Mouse (Mus musculus) embryonic fibroblast, embryonic 13.5 days (primary cell): ENCODE data around the gene Tubb1. TPM values are rescaled to one million over a fixed set of nuclear protein-coding genes. Genes with fewer than 3 reads are reported as not detected.
A peak's percentile ranks its signal among the peaks of the same experiment; 100 is the strongest.

ENCODE experiments used
- H3K27ac ChIP-seq: 2 replicates; pipeline ENCODE4 v1.5.1; 2012; ENCODE audit warnings: low read length, control low read depth, inconsistent platforms; ENCODE audit not compliant: insufficient read depth
- H3K4me1 ChIP-seq: 2 replicates; pipeline ENCODE4 v1.6.1; 2011; ENCODE audit warnings: low read length; ENCODE audit not compliant: control insufficient read depth, insufficient read depth
- H3K4me3 ChIP-seq: 2 replicates; pipeline ENCODE4 v1.5.1; 2011; ENCODE audit warnings: mild to moderate bottlenecking, control low read depth, low read length; ENCODE audit not compliant: insufficient read depth
- CTCF ChIP-seq: IDR thresholded peaks from 2 replicates; pipeline ENCODE4 v1.5.1; 2011; ENCODE audit warnings: mild to moderate bottlenecking, control low read depth, low read length, moderate library complexity, borderline replicate concordance; ENCODE audit not compliant: insufficient read depth
- POLR2A ChIP-seq: IDR thresholded peaks from 2 replicates; pipeline ENCODE4 v1.6.1; 2011; ENCODE audit warnings: low read depth, mild to moderate bottlenecking, control low read depth, low read length, moderate library complexity
- polyA plus RNA-seq: library from polyadenylated mRNA; stranded (reverse); fragments of >200 nt; gene quantifications from 2 replicates; pipeline ENCODE4 v1.2.4, GENCODE M21; 2011; ENCODE audit warnings: low read depth; ENCODE audit not compliant: missing spikeins, insufficient read length

Tubb1 gene
- polyA plus RNA-seq, result not detected in 2 replicates

DNA sequence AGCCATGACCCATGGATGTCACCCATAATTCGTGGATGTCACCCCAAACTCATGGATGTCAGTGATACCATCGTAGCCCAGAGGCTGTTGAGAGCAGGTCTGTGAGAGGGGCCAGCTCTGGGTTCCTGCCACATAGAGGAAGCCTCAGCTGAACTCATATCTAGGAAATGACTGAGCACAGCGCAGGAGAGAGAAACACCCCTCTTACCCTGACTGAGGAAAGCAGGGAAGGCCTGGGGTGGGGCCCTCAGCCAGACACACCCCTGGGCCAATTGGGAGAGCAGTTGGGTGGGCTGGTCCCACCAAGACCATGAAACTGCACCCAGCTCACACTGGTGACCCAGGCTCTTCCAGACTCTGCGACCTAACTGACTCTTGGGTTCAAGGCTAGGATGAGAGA is at the start of gene Tubb1:
TSS of gene Tubb1 (plus strand) at position 343 of the 400 bp plus-strand sequence.
- Histone ChIP-seq H3K27ac (no peak within 1 kb of the TSS), H3K4me1 (no peaks in the 10 kb centered on the region), H3K4me3 (no peak within 1 kb of the TSS)
- TF ChIP-seq POLR2A, result no peak

DNA sequence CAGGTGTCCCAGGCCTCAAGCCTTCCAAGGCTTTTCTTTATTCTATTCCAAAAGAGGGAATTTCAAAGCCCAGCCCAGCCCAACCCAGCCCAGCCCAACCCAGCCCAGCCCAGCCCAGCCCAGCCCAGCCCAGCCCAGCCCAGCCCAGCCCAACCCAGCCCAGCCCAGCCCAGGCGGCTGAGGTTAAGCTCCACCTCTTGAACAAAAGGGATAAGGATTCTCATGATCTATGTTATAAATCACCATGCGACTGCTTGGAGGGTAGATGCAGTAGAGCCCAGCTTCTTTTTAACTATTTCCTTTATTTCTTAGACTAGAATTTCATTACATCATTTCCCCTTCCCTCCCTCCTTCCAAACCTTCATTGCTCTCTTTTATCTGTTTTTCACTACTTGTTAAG is 40.3 kb upstream of the Tubb1 start:
- H3K4me1 ChIP-seq, result no peaks in the 10 kb centered on the region
- no peak overlapping the region for H3K27ac ChIP-seq
- no peak overlapping the region for H3K4me3 ChIP-seq
- TF ChIP-seq POLR2A (no peak), CTCF (no peak)

DNA sequence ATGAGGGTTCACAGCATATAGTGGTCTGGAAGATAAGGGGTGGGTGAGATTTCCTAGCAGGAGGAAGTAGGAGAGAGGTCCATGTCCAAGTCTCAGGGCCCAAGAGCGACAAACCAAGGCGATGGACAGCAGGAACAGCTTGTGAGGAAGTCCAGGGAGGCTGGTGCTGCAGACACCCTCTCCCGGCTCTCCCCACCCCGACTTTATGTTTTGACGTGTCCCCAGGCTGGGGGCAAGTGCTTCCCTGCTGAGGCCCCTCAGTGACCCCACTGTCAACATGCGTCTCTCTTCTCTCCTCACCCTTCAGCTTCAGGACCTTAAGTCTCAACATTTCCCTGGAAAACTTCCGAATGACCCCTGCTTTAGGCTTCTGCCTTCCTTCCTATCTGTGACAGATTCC is 37.4 kb upstream of the Tubb1 start:
- no peak for TF ChIP-seq POLR2A
- no peak for TF ChIP-seq CTCF
- Histone ChIP-seq H3K4me1 (no peaks in the 10 kb centered on the region), H3K4me3 (no peak overlapping the region), H3K27ac (no peak overlapping the region)

DNA sequence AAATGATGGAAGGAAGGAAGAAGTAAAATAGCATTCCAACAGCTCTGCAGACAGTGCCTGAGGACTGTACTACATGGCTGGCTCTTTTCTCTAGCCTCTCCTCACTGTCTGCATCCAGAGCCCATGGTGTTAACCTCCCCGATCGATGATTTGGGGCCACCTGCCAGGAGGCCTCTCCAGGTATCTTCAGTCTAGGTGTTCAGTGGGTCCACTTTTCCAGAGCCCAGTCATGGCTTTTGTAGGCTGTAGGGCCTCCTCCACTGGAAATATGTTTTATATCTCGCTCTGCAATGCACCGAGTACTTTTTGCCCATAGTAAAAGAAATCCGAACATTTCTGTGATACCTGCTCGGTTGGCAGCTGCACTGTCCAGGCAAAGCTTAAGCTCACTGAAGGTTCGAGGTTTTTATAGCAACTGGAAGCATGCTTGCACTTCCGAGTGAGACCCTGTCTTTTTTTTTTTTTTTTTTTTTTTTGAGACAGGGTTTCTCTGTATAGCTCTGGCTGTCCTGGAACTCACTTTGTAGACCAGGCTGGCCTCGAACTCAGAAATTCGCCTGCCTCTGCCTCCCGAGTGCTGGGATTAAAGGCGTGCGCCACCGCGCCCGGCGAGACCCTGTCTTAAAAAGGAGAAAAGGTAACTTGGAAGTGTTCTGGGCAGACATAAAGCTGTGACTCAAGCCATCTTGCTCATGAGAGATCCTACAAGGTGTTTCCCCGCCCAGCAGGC is 35.3 kb upstream of the Tubb1 start:
- H3K4me3 ChIP-seq, result no peak overlapping the region
- TF ChIP-seq POLR2A (no peak), CTCF (no peak)
- no peaks in the 10 kb centered on the region for H3K4me1 ChIP-seq
- H3K27ac ChIP-seq, result no peak overlapping the region

DNA sequence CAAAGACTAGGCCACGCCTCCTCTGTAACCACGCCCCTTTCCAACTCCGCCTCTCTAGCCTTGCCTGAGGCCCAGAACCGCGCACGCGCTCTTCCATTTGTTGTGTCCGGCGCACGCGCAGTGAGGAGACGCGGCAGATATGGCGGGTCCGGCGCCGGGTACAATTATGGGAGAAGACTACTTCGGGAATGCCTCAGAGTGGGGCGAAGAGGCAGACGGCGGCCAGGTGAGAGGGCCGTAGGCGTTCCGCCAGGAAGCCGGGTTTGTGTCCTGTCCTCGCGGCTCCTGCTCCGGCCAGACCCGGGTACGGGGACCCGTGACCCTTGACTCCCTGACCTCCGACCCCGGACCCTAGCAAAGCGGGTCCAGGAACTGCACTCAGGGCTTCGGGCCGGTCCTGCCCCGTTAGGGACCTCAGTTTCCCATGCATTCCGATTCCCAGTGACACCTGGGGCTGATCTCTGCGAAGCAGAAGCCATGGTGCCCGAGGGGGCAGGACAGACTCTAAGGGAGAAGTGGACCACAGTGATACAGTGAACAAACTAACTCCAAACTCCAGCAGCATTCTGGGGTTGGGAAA is 34.7 kb upstream of the Tubb1 start, which contains the start of gene Nelfcd:
TSS of gene Nelfcd (plus strand) at position 74 of the 580 bp plus-strand sequence.
- no peak for TF ChIP-seq CTCF
- peak; percentile 81 for TF ChIP-seq POLR2A
- Histone ChIP-seq H3K4me1 (no peaks in the 10 kb centered on the region), H3K27ac (no peak within 1 kb of the TSS), H3K4me3 (peak within 1 kb of the TSS; percentile 94)

DNA sequence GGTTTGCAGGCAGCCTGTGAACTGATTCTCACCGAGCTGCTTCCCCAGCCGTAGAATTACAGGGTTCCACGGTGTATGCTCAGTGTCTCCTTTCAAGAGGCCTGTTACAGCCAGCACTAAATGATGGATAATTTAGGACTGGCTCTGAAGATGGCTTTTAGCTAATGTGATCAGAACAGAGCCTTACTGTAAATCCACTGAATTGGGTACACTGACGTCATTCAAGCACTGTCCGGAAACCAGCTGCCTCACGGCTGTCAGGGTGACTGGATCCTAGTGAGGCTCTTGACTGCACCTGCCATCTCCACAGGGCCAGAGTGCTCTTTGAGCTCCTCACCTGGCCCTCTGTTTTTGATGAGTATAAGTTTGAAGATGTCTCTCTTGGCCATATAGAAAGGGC is 29.4 kb upstream of the Tubb1 start:
- H3K4me1 ChIP-seq, result no peaks in the 10 kb centered on the region
- TF ChIP-seq POLR2A (no peak), CTCF (no peak)
- H3K27ac ChIP-seq, result no peak overlapping the region
- H3K4me3 ChIP-seq, result no peak overlapping the region

DNA sequence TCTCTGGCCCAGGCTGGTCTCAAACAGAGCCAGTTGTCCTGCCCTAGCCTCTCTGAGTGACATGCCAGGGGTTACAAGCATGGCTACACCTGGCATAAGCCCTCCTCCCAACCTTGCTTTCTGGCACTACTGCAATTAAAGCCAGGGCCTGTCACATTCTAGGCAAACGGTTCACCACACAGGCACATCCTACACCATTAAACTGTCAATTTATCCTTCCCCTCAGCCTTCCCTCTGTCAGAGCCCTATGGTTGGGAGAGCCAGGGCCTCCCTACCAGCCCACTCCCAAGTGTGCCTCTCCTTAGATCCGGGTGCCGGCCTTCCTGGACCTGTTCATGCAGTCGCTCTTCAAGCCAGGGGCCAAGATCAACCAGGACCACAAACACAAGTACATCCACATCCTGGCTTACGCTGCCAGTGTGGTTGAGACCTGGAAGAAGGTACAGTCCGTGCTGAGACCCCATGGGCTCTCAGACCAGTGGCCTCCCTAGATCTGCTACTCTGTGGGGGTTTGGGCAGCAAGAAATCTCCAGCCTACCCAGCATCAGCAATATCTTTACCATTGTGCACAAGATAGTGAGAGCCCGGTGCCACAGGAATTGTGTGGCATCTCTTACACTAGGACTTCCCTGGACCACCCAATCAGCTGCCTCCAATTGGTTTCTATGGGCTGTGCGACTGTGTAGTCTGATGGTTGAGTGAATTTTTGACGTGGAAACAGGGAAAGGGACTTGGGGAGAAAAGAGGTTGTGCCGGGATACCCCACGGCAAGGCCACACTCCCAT is 26.0 kb upstream of the Tubb1 start:
- no peak overlapping the region for H3K4me3 ChIP-seq
- no peak overlapping the region for H3K27ac ChIP-seq
- no peak for TF ChIP-seq CTCF
- TF ChIP-seq POLR2A, result no peak
- H3K4me1 ChIP-seq, result no peaks in the 10 kb centered on the region

DNA sequence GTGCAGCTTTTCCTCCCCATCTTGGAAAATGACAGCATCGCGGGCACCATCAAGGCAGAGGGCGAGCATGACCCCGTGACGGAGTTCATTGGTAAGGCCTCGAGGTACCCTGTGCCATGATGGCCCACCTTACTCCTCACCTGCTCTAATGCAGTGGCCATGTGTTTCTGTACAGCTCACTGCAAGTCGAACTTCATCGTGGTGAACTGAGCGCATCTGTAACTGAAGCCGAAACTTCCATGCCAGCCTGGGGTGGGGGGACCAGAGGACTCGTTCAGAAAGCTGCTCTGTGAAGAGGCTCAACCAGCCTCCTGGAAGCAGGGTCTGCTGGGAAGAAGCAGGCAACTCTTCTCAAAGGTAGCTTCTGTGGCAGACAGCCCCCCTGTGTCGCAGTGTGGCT is 23.6 kb upstream of the Tubb1 start:
- Histone ChIP-seq H3K27ac (no peak overlapping the region), H3K4me3 (no peak overlapping the region), H3K4me1 (no peaks in the 10 kb centered on the region)
- TF ChIP-seq CTCF (no peak), POLR2A (no peak)

DNA sequence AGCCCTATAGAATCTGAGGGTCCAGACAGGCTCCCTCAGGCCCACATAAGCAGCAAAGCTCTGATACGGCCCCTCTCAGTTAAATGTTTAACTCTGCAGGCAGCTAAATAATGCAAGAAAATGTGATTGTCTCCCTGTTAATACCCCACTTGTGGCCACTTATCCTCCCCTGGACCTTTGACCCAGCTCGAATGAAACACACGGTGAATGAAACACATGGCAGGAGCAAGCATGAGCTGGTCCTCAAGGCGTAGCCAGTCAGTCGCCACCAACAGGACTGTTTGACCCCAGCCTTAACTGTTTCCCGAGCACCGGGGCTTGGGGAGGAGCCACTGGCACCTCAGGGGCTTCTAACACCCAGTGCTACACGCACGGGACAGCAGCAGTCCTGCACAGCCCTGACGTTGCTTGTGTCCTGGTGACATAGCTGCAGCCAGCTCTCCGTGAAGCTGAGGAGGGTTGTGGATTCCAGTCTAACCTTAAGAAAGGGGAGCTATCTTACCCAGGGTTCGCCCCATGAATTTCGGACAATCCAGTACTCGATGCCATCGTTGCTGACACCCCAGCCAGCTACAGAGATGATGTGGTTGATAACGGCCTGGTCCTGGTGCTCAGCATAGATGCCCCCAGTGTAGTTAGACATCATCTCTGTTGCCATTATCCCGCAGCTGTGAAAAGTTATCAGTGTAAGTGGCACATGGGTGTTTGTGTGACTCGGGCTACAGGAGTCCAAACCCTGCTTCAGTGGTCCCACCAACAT is 22.2 kb upstream of the Tubb1 start:
- Histone ChIP-seq H3K4me3 (no peak overlapping the region), H3K4me1 (no peaks in the 10 kb centered on the region), H3K27ac (no peak overlapping the region)
- no peak for TF ChIP-seq CTCF
- no peak for TF ChIP-seq POLR2A
